Mouse (Mus musculus): Measurements from ENCODE around the gene Chp1. TPM values are rescaled to one million over a fixed set of nuclear protein-coding genes. Genes with fewer than 3 reads are reported as not detected.
A peak's percentile ranks its signal among the peaks of the same experiment; 100 is the strongest.
"Not testable (repeated sequence)": the region's sequence is repeated elsewhere in the genome, so short reads cannot be mapped to it uniquely, and the experiment has no call there.

The Chp1 gene
- 100 to 1,000 TPM; 295 to 331 TPM for total RNA-seq (2021)
- polyA plus RNA-seq (2012; rRNA removed): 109 and 125 TPM in 2 replicates
- long read RNA-seq, transcript Chp1-201 (7 exons, 2,609 nt): major isoform, 194 of 220 reads
- long read RNA-seq, partial matches to known transcripts: 5 of 220 reads
- long read RNA-seq, other reads (novel, unspliced or antisense): 19 of 220 reads

DNA sequence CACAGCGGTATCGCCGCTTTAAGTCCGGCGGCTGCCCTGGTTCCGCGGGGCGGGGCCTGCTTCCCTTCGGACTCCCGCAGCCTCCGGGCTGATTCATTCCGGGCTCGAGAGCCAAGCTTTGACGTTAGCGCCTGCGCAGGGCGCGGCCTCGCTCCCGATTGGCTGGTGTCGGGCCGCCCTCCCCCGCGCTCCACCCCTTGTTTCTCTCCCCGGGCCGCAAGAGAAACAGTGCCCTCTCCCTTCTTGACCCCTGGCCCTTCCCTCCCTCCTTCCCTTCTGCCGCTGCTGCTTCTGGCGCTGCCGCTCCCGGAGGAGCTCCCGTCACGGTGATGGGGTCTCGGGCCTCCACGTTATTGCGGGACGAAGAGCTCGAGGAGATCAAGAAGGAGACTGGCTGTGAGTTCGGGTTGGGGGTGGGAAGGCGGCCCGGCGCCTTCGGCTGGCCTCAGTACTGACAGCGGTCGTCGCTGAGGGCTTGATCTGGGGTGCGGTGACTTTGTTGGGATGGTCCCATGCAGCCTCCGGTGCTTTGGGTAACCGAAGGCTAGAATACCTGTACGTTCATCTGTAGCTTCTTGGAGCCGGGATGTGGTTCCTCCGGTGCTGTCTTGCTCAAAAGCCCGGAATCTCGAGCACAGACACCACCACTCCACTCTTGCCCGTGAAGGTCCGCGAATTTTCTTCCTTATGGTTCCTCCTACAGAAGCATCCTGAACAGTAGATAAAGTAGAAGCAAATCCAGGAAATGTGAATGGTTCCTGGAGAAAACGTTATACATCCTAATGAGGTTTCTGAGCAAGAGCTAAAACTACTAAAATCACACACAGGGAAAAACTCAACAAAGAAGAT, at the start of gene Chp1, which contains the start of gene Exd1:
Gene Chp1, plus strand, starts transcription at position 176 of the 849 bp plus-strand sequence.
Gene Exd1, minus strand, starts transcription at position 106 of the 849 bp plus-strand sequence.
- DNase-seq: peak; percentile 100

- no peak for DNase-seq
Measured at GRCm38 (mm10) chr2:119498859-119499258, 48.6 kb upstream of the Chp1 start.

GRCm38 (mm10) chr2:119500965-119501652, 46.4 kb upstream of the Chp1 start:
- DNase-seq: no peak

DNA sequence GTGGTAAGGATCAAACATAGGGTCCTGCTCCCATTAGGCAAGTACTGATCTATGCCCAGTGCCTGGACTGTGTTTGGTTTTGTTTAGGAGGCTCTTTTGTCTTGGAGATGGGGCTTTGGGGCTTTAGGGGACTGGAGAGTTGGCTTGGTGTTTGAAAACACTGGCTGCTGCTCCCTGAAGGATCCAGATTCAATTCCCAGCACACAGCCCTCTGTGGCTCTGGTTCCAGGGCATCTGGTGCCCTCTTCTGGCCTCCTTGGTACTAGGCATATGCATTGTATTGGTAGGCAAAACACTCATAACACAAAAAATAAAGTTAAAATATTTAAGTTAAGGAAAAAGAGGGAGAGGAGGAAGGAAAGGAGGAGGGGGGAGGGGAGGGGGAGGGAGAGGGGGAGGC, 40.4 kb upstream of the Chp1 start:
- DNase-seq: no peak

DNA sequence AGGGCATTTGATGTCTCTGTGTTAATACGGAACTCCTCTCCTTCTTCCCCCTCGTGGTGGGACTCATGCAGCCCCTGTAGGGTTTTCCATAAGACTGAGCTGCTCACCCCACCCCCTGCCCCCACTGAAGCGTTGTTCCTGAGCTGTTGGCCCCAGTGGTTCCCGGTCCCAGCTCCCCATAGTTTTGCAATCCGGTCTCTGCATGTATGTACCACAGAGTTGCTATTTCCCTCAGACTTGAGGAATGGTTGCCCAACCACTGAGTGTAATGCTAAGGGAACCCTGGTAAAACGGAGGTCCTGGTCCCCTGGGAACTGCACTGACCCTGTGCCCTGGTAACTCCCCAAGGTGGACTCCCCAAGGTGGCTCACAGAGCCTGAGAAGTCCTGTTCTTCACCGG, 39.0 kb upstream of the Chp1 start:
- DNase-seq: not testable (repeated sequence)

DNA sequence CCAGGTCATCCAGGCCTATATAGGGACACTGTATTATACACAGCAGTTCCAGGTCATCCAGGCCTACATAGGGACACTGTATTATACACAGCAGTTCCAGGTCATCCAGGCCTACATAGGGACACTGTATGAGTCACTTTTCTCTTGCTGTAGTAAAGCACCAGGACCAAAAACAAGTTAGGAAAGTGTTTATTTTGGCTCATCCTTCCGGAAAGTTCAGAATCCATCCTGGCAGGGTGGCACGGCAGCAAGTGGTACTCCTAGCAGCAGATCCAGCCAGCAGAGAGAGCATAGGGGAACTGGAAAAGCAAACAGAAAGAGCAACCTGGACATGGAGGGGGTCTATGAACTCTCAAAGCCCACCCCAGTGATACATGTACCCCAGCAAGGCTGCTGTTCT, 36.6 kb upstream of the Chp1 start:
- DNase-seq: peak; percentile 21

GRCm38 (mm10) chr2:119512292-119512691, 35.2 kb upstream of the Chp1 start:
- DNase-seq: no peak

DNA sequence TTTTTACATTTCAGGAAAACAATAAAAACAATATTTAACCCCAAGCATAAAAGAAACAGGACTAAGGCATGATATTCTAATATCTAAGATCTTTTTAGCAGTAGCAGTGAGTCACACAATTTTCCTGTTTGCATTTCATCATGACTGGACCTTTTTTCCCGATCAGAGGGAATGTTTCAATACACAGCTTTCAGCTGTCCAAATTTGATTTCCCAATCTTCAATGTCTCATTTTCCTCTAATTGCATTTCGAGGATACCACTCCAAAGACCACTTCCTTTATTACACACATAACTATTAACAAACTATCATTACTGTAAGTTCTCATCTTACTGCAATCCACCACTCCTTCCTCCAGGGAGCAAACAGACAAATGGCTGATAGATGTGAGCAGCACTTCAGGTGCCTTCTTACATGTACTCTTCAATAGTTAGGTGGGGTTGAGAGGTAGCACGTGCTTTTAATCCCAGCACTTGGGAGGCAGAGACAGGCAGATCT, 33.4 kb upstream of the Chp1 start:
- DNase-seq: no peak

GRCm38 (mm10) chr2:119516811-119517210, 30.7 kb upstream of the Chp1 start:
- no peak for DNase-seq

DNA sequence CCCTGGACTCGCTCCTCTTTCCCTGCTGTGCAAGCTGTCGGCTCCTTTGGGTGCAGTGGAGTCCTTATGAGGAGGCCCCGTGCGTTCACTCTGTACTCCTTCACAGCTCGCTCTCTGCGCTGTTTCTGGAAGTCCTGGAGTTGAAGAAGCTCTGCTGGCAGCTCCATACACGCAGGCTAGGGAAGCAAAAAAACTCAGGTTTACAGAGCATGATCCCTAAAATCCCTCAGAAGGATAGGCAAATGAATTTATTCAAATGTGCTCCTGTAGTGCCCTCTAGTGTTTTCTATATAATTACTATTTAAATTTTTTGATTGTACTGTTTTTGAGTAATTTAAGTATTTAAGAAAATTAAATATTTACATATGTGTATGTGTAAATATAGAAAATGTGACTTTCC, 26.9 kb upstream of the Chp1 start:
- no peak for DNase-seq

GRCm38 (mm10) chr2:119523836-119524235, 23.7 kb upstream of the Chp1 start:
- DNase-seq: peak; percentile 20

- DNase-seq: no peak
Measured at GRCm38 (mm10) chr2:119525422-119525821, 22.1 kb upstream of the Chp1 start.

GRCm38 (mm10) chr2:119538802-119539201, 8.7 kb upstream of the Chp1 start:
- DNase-seq: no peak

DNA sequence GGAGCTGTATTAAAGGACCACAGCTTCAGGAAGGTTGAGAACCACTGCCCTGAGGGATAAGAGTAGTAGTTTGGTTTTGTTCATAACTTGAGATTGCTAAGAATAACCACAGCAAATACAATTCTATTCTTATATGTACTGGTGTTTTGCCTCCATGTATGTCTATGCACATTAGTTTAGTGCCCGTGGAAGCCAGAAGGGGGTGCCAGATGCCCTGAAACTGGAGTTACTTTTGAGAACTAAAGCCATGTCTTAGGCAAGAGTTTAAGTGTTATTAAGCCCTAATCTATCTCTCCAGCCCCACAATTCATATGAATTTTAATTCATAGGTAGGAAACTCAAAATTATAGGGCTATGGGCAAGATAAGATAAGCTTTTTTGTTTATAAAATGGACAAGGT, 5.4 kb upstream of the Chp1 start:
- peak; percentile 63 for DNase-seq

DNA sequence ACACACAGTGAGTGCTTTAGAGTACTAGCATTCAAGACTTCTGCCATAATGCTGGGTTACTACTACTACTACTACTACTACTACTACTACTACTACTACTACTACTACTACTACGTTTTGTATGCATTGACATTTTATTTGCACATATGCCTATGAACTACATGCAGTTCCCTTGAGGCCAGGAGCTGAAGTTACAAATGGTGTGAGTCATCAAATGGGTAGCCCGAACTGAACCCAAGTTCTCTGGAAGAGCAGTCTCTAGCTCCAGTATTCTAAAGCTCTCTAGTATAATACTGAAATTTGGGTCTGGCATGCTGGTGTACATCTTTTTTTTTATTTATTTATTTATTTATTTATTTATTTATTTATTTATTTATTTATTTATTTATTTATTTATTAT, 3.8 kb upstream of the Chp1 start:
- peak; percentile 8 for DNase-seq

DNA sequence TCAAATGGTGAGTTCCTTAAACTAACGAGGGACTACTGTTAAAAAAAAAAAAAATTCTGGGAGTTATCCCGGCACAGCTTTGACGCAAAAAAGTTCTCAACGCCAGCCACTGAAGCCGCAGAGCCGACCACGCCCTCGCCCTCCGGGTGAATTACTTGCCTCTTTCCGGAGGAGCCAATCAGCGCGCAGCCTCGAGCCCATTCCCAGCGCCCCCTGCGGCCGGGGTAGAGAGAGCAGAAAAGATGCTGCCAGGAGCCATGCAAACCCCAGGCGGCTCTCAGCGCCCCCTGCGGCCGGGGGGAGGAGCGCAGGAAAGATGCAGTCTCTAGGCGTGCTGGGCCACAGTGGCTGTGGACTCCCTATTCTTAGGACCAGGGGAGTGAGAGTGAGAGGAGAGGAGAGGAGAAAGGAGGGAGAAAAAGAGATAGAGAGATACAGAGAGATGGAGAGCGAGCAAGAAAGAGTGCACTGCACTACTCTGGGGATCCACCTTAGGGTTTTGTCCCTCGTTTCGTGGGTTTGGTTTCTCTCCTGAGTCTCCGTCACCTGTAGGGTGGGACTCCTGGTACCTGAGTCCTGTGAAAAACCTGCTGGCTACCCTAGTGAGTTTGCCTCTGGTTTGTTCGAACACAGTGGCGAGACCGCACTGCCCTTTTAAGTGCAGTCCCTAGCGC, 512 bp upstream of the Chp1 start:
- peak; percentile 90 for DNase-seq

GRCm38 (mm10) chr2:119548371-119548660, 819 bp downstream of the Chp1 start:
- DNase-seq: no peak

- peak; percentile 42 for DNase-seq
Measured at GRCm38 (mm10) chr2:119548691-119549090, 1.2 kb downstream of the Chp1 start.

- DNase-seq: no peak
Measured at GRCm38 (mm10) chr2:119549678-119550077, 2.2 kb downstream of the Chp1 start.

GRCm38 (mm10) chr2:119558039-119558438, 10.5 kb downstream of the Chp1 start:
- no peak for DNase-seq

GRCm38 (mm10) chr2:119558737-119559340, 11.3 kb downstream of the Chp1 start:
- DNase-seq: no peak

DNA sequence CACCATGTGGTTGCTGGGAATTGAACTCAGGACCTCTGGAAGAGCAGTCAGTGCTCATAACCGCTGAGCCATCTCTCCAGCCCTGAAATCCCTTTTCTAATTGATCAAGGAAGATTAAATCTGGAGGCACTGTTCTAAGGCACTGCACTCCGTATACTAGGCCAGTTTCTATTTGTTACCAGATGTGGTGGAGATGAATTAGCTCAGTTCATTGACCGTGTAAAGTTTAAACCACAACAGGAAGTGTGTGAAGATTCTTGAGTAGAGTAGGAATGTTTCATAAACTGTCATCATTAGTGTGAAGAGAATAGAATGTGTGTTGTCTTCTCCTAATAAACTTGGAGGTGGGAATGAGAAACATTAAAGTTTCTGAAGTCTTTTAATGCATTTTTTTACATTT, 14.3 kb downstream of the Chp1 start:
- no peak for DNase-seq

Measured in adrenal gland, adult 2 months (tissue).